Comparison of ENCODE assay signal across 12 mouse cellular contexts in genomic region chr11:34941486-34942456, GRCm38 (mm10).
DNase-seq lines count a peak whose midpoint lies in the region; ATAC-seq lines count a peak whose summit lies in the region.
"Had no signal": no experiment of that assay in that cellular context is flagged by ENCODE, and none has a peak within 500 bp of the region (broad histone marks: within the 10 kb centered on the region; RNA-seq: fewer than 3 reads in every experiment).

No protein-coding gene starts in this region.

- no peak for DNase-seq in kidney, postnatal 25 days
- no peak for DNase-seq in forebrain, embryonic 11.5 days (ENCODE audit: low spot score)
- peak; percentile 64 for DNase-seq in retina, postnatal 1 day
- DNase-seq in left cerebral cortex, adult 9 months (ENCODE audit: low spot score in 2 of 2) = no peak
- DNase-seq in urinary bladder, postnatal 14 days (ENCODE audit: low spot score) = no peak
- DNase-seq in frontal cortex, postnatal 10 days (ENCODE audit: low spot score in 2 of 2) = no peak

- ATAC-seq in kidney, embryonic 14.5 days (ENCODE audit: low FRiP score, low TSS enrichment) = peak; percentile 76
- ATAC-seq in forebrain, embryonic 11.5 days (replicated peaks; ENCODE audit: low FRiP score) = peak; percentile 71
- peak; percentile 33; the same call in 1 of the 2 replicates for ATAC-seq in kidney, embryonic 15.5 days (replicated peaks; ENCODE audit: low FRiP score)
- ATAC-seq: Patski had no signal

- no peaks in the 10 kb centered on the region for H3K4me1 ChIP-seq in kidney, embryonic 14.5 days (ENCODE audit: control insufficient read depth, insufficient read depth, low read length)
- 0 out of 2 replicates have a peak, but pooled peaks cover 2% of the 10 kb centered on the region for H3K4me1 ChIP-seq in forebrain, embryonic 11.5 days (replicated peaks; ENCODE audit: control insufficient read depth, insufficient read depth, low read length)
- 0 out of 2 replicates have a peak, but pooled peaks cover 5% of the 10 kb centered on the region for H3K4me1 ChIP-seq in kidney, embryonic 15.5 days
- H3K4me1 ChIP-seq: limb, embryonic 12.5 days; megakaryocyte, embryonic 14.5 days had no signal

- no peak overlapping the region for H3K9ac ChIP-seq in kidney, embryonic 14.5 days (ENCODE audit: low read depth, low read length)
- H3K9ac ChIP-seq in forebrain, embryonic 11.5 days (ENCODE audit: low read length) = no peak overlapping the region
- H3K9ac ChIP-seq in kidney, embryonic 15.5 days = no peak overlapping the region
- H3K9ac ChIP-seq: heart, embryonic 13.5 days; limb, embryonic 12.5 days had no signal

- H3K4me2 ChIP-seq in kidney, embryonic 14.5 days (replicated peaks; ENCODE audit: low read depth, low read length) = no peak overlapping the region
- no peak overlapping the region for H3K4me2 ChIP-seq in forebrain, embryonic 11.5 days (ENCODE audit: low read depth, low read length, severe bottlenecking)
- no peak overlapping the region for H3K4me2 ChIP-seq in kidney, embryonic 15.5 days
- H3K4me2 ChIP-seq: heart, embryonic 13.5 days; limb, embryonic 12.5 days had no signal

- no peaks in the 10 kb centered on the region for H3K9me3 ChIP-seq in kidney, embryonic 14.5 days (ENCODE audit: control insufficient read depth, low read length)
- no peaks in the 10 kb centered on the region for H3K9me3 ChIP-seq in forebrain, embryonic 11.5 days (ENCODE audit: control insufficient read depth, low read length)
- H3K9me3 ChIP-seq in kidney, embryonic 15.5 days (replicated peaks) = no peaks in the 10 kb centered on the region
- H3K9me3 ChIP-seq: heart, embryonic 13.5 days; limb, embryonic 12.5 days; megakaryocyte, embryonic 14.5 days had no signal

- H3K27ac ChIP-seq in kidney, embryonic 14.5 days (ENCODE audit: low read depth, low read length) = no peak overlapping the region
- no peak overlapping the region for H3K27ac ChIP-seq in forebrain, embryonic 11.5 days (ENCODE audit: low read depth, low read length)
- H3K27ac ChIP-seq in kidney, embryonic 15.5 days = peak overlapping the region; percentile 64
- H3K27ac ChIP-seq: heart, embryonic 13.5 days; limb, embryonic 12.5 days had no signal

- no peaks in the 10 kb centered on the region for H3K36me3 ChIP-seq in kidney, embryonic 14.5 days (ENCODE audit: control insufficient read depth, insufficient read depth, low read length)
- H3K36me3 ChIP-seq in forebrain, embryonic 11.5 days (ENCODE audit: control insufficient read depth, insufficient read depth, low read length) = no peaks in the 10 kb centered on the region
- H3K36me3 ChIP-seq in kidney, embryonic 15.5 days = no peaks in the 10 kb centered on the region
- H3K36me3 ChIP-seq: heart, embryonic 13.5 days; limb, embryonic 12.5 days had no signal

- no peaks in the 10 kb centered on the region for H3K27me3 ChIP-seq in kidney, embryonic 14.5 days (ENCODE audit: control insufficient read depth, insufficient read depth, low read length)
- H3K27me3 ChIP-seq in forebrain, embryonic 11.5 days (ENCODE audit: control insufficient read depth, insufficient read depth, low read length) = no peaks in the 10 kb centered on the region
- H3K27me3 ChIP-seq in kidney, embryonic 15.5 days = no peaks in the 10 kb centered on the region
- H3K27me3 ChIP-seq: heart, embryonic 13.5 days; limb, embryonic 12.5 days; megakaryocyte, embryonic 14.5 days had no signal

- WGBS in kidney, embryonic 14.5 days = 83% methylated on average over 4 of the region's 4 CpGs
- 54% methylated on average over 4 of the region's 4 CpGs for WGBS in forebrain, embryonic 11.5 days
- WGBS in kidney, embryonic 15.5 days = 88% methylated on average over 4 of the region's 4 CpGs

- no peak overlapping the region for H3K4me3 ChIP-seq in kidney, embryonic 14.5 days (ENCODE audit: low read length)
- no peak overlapping the region for H3K4me3 ChIP-seq in forebrain, embryonic 11.5 days (ENCODE audit: low read depth, low read length)
- H3K4me3 ChIP-seq in kidney, embryonic 15.5 days (replicated peaks) = no peak overlapping the region
- H3K4me3 ChIP-seq: heart, embryonic 13.5 days; limb, embryonic 12.5 days; megakaryocyte, embryonic 14.5 days had no signal
